Mouse (Mus musculus) gastrocnemius, adult 2 months (tissue): Measurements from ENCODE around the gene Ttc28. TPM values are rescaled to one million over a fixed set of nuclear protein-coding genes. Genes with fewer than 3 reads are reported as not detected.

Source experiments
- DNase-seq: peaks from one replicate; pipeline ENCODE4 v3.0.0; 2022
- H3K27ac ChIP-seq: fragments of 200-600 bp; 2 replicates; pipeline ENCODE4 v1.8.1; 2022; ENCODE audit warnings: mild to moderate bottlenecking
- H3K4me3 ChIP-seq: fragments of 200-600 bp; 2 replicates; pipeline ENCODE4 v1.8.1; 2022; ENCODE audit warnings: mild to moderate bottlenecking, moderate library complexity
- CTCF ChIP-seq: fragments of 200-600 bp; IDR thresholded peaks from 2 replicates; pipeline ENCODE4 v1.8.1; 2022; ENCODE audit warnings: antibody characterized with exemption, mild to moderate bottlenecking, moderate library complexity
- intact Hi-C: fragments of 180-260 bp; cut with DNase I; formaldehyde crosslinking; loops from one replicate; pipeline ENCODE4 v1.15.1; 2025
- total RNA-seq, 2 experiments: library from RNA; stranded (reverse); gene quantifications; 2 replicates each; pipeline ENCODE4 v1.2.3; 2021

The Ttc28 gene
- total RNA-seq, 2 experiments from 2014 or later: 11.9 to 16.6 TPM

DNA sequence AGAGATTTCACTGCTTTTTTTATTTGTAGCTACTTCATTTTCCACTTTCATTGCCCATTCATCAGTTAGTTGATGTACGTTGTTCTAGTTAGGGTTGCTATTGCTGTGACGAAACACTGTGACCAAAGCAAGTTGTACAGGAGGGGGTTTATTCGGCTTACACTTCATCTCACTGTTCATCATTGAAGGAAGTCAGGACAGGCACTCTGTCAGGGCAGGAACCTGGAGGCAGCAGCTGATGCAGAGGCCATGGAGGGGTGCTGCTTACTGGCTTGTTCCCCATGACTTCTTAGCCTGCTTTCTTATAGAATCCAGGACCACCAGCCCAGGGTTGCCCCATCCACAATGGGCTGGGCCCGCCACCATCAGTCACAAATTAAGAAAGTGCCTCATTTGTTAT lies 19.2 kb downstream of the Ttc28 start:
- intact Hi-C loops: no loop called here
- no peak for DNase-seq
- TF ChIP-seq CTCF: no peak
- Histone ChIP-seq H3K27ac (no peak overlapping the region), H3K4me3 (no peak overlapping the region)

- H3K27ac ChIP-seq: no peak overlapping the region
- H3K4me3 ChIP-seq: no peak overlapping the region
- no peak for TF ChIP-seq CTCF
- no peak for DNase-seq
- intact Hi-C loops: no loop called here
Measured at GRCm38 (mm10) chr5:110900331-110900730, 20.7 kb downstream of the Ttc28 start.

DNA sequence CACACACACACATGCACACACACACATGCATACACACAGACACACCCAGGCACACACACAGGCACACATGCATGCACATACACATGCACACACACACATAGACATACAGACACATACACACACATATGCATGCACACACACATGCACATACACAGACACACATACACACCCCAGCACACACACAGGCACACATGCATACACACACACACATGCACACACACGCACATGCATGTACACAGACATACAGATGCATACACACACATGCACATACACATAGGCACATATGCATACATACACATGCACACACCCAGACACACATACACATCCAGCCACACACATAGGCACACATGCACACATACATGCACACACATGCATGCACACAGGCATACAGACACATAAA lies 27.1 kb downstream of the Ttc28 start:
- intact Hi-C loops: no loop called here
- no peak for DNase-seq
- Histone ChIP-seq H3K27ac (no peak overlapping the region), H3K4me3 (no peak overlapping the region)
- TF ChIP-seq CTCF: no peak

- no peak overlapping the region for H3K27ac ChIP-seq
- peak; percentile 25; the same call in 1 of the 2 replicates for TF ChIP-seq CTCF
Measured at GRCm38 (mm10) chr5:110908879-110909278, 29.3 kb downstream of the Ttc28 start.

GRCm38 (mm10) chr5:110909955-110910589 lies 30.5 kb downstream of the Ttc28 start:
- intact Hi-C loops: no loop called here
- H3K4me3 ChIP-seq: no peak overlapping the region
- DNase-seq: no peak
- H3K27ac ChIP-seq: no peak overlapping the region
- no peak for TF ChIP-seq CTCF

More at GRCm38 (mm10) chr5:110908879-110909278, 29.3 kb downstream of the Ttc28 start:
- intact Hi-C loops: no loop called here
- DNase-seq: no peak
- no peak overlapping the region for H3K4me3 ChIP-seq

- DNase-seq: peak; percentile 22
- no peak for TF ChIP-seq CTCF
- Histone ChIP-seq H3K4me3 (no peak overlapping the region), H3K27ac (no peak overlapping the region)
- intact Hi-C loops: no loop called here
Measured at GRCm38 (mm10) chr5:110914859-110915258, 35.3 kb downstream of the Ttc28 start.

DNA sequence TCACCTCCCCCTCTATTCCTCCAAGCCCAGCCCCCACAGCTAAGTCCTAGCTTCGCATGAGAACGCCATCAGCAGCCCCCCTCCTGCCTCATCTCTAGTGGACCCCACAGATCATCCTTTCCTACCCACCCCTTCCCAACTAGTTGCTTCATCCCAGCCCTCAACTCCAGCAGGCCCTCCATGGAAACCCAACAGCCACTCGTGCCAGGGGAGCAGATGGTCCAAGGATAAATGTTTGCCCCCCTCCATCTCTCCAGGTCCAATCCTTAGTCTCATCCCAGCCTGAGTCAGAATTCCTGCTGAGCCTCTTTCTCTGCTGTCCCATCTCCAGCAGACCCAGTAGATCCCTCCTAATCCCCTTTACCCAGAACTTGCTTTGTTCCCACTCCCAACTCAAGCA lies 36.6 kb downstream of the Ttc28 start:
- DNase-seq: no peak
- H3K27ac ChIP-seq: no peak overlapping the region
- intact Hi-C loops: no loop called here
- no peak overlapping the region for H3K4me3 ChIP-seq
- TF ChIP-seq CTCF: no peak

DNA sequence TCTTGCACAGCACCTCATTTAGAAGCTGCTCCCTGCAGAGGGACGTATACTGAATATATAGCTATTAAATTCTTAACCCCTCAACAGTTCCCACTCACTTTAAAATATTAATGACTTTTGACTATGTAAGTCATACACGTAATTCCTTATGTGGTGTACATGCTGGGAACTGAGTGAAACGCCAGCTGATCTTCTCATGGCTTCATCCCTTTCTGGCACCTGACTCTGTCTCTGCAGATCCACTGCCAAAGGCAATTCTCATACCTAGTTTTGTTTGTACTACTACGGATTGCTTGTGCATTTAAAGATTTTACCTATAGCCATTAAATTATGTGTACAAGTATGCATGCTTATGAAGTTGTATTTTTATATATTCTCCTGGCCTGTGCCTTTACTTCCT lies 39.9 kb downstream of the Ttc28 start:
- no peak for DNase-seq
- intact Hi-C loops: no loop called here
- Histone ChIP-seq H3K4me3 (no peak overlapping the region), H3K27ac (no peak overlapping the region)
- no peak for TF ChIP-seq CTCF

DNA sequence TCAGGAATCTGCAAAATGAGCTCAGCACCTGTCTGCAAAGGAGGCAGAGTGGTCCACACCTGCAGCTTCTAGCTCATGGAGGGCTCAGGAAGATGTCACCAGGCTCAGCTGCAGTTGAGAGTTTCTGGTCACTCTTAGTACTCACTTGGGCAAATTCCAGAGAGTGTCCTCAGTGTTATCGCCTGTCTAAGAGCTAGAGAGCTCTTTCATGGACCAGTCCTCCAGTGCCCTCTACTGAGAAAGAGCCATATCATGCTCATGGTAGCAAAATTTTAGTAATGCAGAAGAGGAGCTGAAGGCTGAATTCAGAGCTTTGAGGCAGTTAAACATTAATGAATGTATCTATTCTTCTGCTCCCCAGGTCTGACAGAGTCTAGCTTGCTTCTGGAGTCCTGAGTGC lies 43.7 kb downstream of the Ttc28 start:
- intact Hi-C loops: loop anchor here (5.0 kb wide), 1 partner anchor 86 kb away; the partner anchor contains the start of genes Chek2 and Hscb
- peak; percentile 65 for TF ChIP-seq CTCF
- DNase-seq: no peak
- no peak overlapping the region for H3K4me3 ChIP-seq
- 0 out of 2 replicates have a peak overlapping the region, but pooled peaks have one; percentile 32 for H3K27ac ChIP-seq

GRCm38 (mm10) chr5:110924636-110925035 lies 45.0 kb downstream of the Ttc28 start:
- no peak for DNase-seq
- intact Hi-C loops: loop anchor here (5.0 kb wide), 1 partner anchor 87 kb away; the partner anchor contains the start of genes Chek2 and Hscb
- Histone ChIP-seq H3K4me3 (no peak overlapping the region), H3K27ac (no peak overlapping the region)
- peak; percentile 24; the same call in 1 of the 2 replicates for TF ChIP-seq CTCF

- no peak for DNase-seq
- H3K27ac ChIP-seq: no peak overlapping the region
- no peak for TF ChIP-seq CTCF
- intact Hi-C loops: no loop called here
- no peak overlapping the region for H3K4me3 ChIP-seq
Measured at GRCm38 (mm10) chr5:110925804-110926203, 46.2 kb downstream of the Ttc28 start.

- intact Hi-C loops: no loop called here
- no peak for TF ChIP-seq CTCF
- Histone ChIP-seq H3K4me3 (no peak overlapping the region), H3K27ac (no peak overlapping the region)
- DNase-seq: no peak
Measured at GRCm38 (mm10) chr5:110928289-110928688, 48.7 kb downstream of the Ttc28 start.

- no peak for DNase-seq
- no peak for TF ChIP-seq CTCF
- intact Hi-C loops: no loop called here
- Histone ChIP-seq H3K27ac (no peak overlapping the region), H3K4me3 (no peak overlapping the region)
Measured at GRCm38 (mm10) chr5:110929306-110929705, 49.7 kb downstream of the Ttc28 start.

DNA sequence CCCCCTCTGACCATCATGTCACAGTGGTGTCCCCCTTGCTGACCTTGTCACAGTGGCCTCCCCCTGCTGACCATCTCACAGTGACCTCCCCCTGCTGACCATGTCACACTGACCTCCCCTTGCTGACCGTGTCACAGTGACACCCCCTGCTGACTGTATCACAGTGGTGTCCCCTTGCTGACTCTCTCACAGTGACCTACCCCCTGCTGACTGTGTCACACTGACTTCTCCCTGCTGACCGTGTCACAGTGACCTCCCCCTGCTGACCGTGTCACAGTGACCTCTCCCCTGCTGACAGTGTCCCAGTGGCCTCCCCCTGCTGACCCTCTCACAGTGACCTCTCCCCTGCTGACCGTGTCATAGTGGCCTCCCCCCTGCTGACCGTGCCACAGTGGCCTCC lies 57.0 kb downstream of the Ttc28 start:
- Histone ChIP-seq H3K4me3 (no peak overlapping the region), H3K27ac (no peak overlapping the region)
- intact Hi-C loops: no loop called here
- no peak for DNase-seq
- TF ChIP-seq CTCF: no peak
